Mouse (Mus musculus): ENCODE measurements at regions not wholly inside any gene's neighbourhood (a gene's known extent, or its start where the extent isn't known, plus 50 kb on each side); places are given as distances from the start of the nearest gene placed in this dataset.

GRCm38 (mm10) chr8:103851286-103851685 lies 250.1 kb upstream of the Cdh5 start:
- H3K27me3 ChIP-seq (ENCODE audit: control insufficient read depth, insufficient read depth, low read length, poor library complexity, severe bottlenecking) = no peaks in the 10 kb centered on the region
- no peaks in the 10 kb centered on the region for H3K4me1 ChIP-seq (ENCODE audit: control insufficient read depth, insufficient read depth, low read length)
- no peaks in the 10 kb centered on the region for H3K9me3 ChIP-seq (replicated peaks; ENCODE audit: control insufficient read depth, insufficient read depth, low read length, poor library complexity, severe bottlenecking)
- H3K4me3 ChIP-seq (ENCODE audit: low read depth, low read length) = no peak overlapping the region
- no peak overlapping the region for H3K9ac ChIP-seq (ENCODE audit: low read depth, poor library complexity, severe bottlenecking)
- TF ChIP-seq EP300 (IDR thresholded peaks at IDR 0.05; ENCODE audit: insufficient read depth, low read depth, low read length) (no peak), CTCF (IDR thresholded peaks at IDR 0.05; ENCODE audit: low read depth, low read length) (no peak)
- no peak overlapping the region for H3K27ac ChIP-seq (ENCODE audit: insufficient read depth, low read length)
- H3K36me3 ChIP-seq (ENCODE audit: control insufficient read depth, insufficient read depth, low read length, poor library complexity, severe bottlenecking) = no peaks in the 10 kb centered on the region

- Histone ChIP-seq H3K27me3 (ENCODE audit: control insufficient read depth, insufficient read depth, low read length, poor library complexity, severe bottlenecking) (no peaks in the 10 kb centered on the region), H3K27ac (ENCODE audit: insufficient read depth, low read length) (no peak overlapping the region), H3K4me3 (ENCODE audit: low read depth, low read length) (no peak overlapping the region), H3K36me3 (ENCODE audit: control insufficient read depth, insufficient read depth, low read length, poor library complexity, severe bottlenecking) (no peaks in the 10 kb centered on the region), H3K9me3 (replicated peaks; ENCODE audit: control insufficient read depth, insufficient read depth, low read length, poor library complexity, severe bottlenecking) (no peaks in the 10 kb centered on the region), H3K9ac (ENCODE audit: low read depth, poor library complexity, severe bottlenecking) (no peak overlapping the region), H3K4me1 (ENCODE audit: control insufficient read depth, insufficient read depth, low read length) (no peaks in the 10 kb centered on the region)
- no peak for TF ChIP-seq POLR2A (IDR thresholded peaks at IDR 0.05; ENCODE audit: insufficient read depth, low read length)
- no peak for TF ChIP-seq EP300 (IDR thresholded peaks at IDR 0.05; ENCODE audit: insufficient read depth, low read depth, low read length)
- no peak for TF ChIP-seq CTCF (IDR thresholded peaks at IDR 0.05; ENCODE audit: low read depth, low read length)
Measured at GRCm38 (mm10) chr8:103853048-103853447, 248.4 kb upstream of the Cdh5 start.

GRCm38 (mm10) chr8:103855291-103855690 lies 246.1 kb upstream of the Cdh5 start:
- H3K9me3 ChIP-seq (replicated peaks; ENCODE audit: control insufficient read depth, insufficient read depth, low read length, poor library complexity, severe bottlenecking) = no peaks in the 10 kb centered on the region
- no peak overlapping the region for H3K9ac ChIP-seq (ENCODE audit: low read depth, poor library complexity, severe bottlenecking)
- TF ChIP-seq EP300 (IDR thresholded peaks at IDR 0.05; ENCODE audit: insufficient read depth, low read depth, low read length) (no peak), CTCF (IDR thresholded peaks at IDR 0.05; ENCODE audit: low read depth, low read length) (no peak), POLR2A (IDR thresholded peaks at IDR 0.05; ENCODE audit: insufficient read depth, low read length) (no peak)
- no peaks in the 10 kb centered on the region for H3K4me1 ChIP-seq (ENCODE audit: control insufficient read depth, insufficient read depth, low read length)
- no peak overlapping the region for H3K4me3 ChIP-seq (ENCODE audit: low read depth, low read length)
- H3K27ac ChIP-seq (ENCODE audit: insufficient read depth, low read length) = no peak overlapping the region
- no peaks in the 10 kb centered on the region for H3K36me3 ChIP-seq (ENCODE audit: control insufficient read depth, insufficient read depth, low read length, poor library complexity, severe bottlenecking)
- H3K27me3 ChIP-seq (ENCODE audit: control insufficient read depth, insufficient read depth, low read length, poor library complexity, severe bottlenecking) = no peaks in the 10 kb centered on the region

- Histone ChIP-seq H3K9me3 (replicated peaks; ENCODE audit: control insufficient read depth, insufficient read depth, low read length, poor library complexity, severe bottlenecking) (no peaks in the 10 kb centered on the region), H3K27ac (ENCODE audit: insufficient read depth, low read length) (no peak overlapping the region), H3K4me3 (ENCODE audit: low read depth, low read length) (no peak overlapping the region), H3K27me3 (ENCODE audit: control insufficient read depth, insufficient read depth, low read length, poor library complexity, severe bottlenecking) (no peaks in the 10 kb centered on the region), H3K9ac (ENCODE audit: low read depth, poor library complexity, severe bottlenecking) (no peak overlapping the region), H3K36me3 (ENCODE audit: control insufficient read depth, insufficient read depth, low read length, poor library complexity, severe bottlenecking) (no peaks in the 10 kb centered on the region), H3K4me1 (ENCODE audit: control insufficient read depth, insufficient read depth, low read length) (no peaks in the 10 kb centered on the region)
- TF ChIP-seq EP300 (IDR thresholded peaks at IDR 0.05; ENCODE audit: insufficient read depth, low read depth, low read length) = no peak
- TF ChIP-seq CTCF (IDR thresholded peaks at IDR 0.05; ENCODE audit: low read depth, low read length) = no peak
- no peak for TF ChIP-seq POLR2A (IDR thresholded peaks at IDR 0.05; ENCODE audit: insufficient read depth, low read length)
Measured at GRCm38 (mm10) chr8:103859130-103859529, 242.3 kb upstream of the Cdh5 start.

- no peaks in the 10 kb centered on the region for H3K36me3 ChIP-seq (ENCODE audit: control insufficient read depth, insufficient read depth, low read length, poor library complexity, severe bottlenecking)
- no peak overlapping the region for H3K27ac ChIP-seq (ENCODE audit: insufficient read depth, low read length)
- TF ChIP-seq EP300 (IDR thresholded peaks at IDR 0.05; ENCODE audit: insufficient read depth, low read depth, low read length) (no peak), POLR2A (IDR thresholded peaks at IDR 0.05; ENCODE audit: insufficient read depth, low read length) (no peak), CTCF (IDR thresholded peaks at IDR 0.05; ENCODE audit: low read depth, low read length) (no peak)
Measured at GRCm38 (mm10) chr8:103873598-103874502, 227.6 kb upstream of the Cdh5 start.

GRCm38 (mm10) chr8:103874506-103874905 lies 226.9 kb upstream of the Cdh5 start:
- Histone ChIP-seq H3K9me3 (replicated peaks; ENCODE audit: control insufficient read depth, insufficient read depth, low read length, poor library complexity, severe bottlenecking) (no peaks in the 10 kb centered on the region), H3K36me3 (ENCODE audit: control insufficient read depth, insufficient read depth, low read length, poor library complexity, severe bottlenecking) (no peaks in the 10 kb centered on the region), H3K4me1 (ENCODE audit: control insufficient read depth, insufficient read depth, low read length) (no peaks in the 10 kb centered on the region), H3K4me3 (ENCODE audit: low read depth, low read length) (no peak overlapping the region), H3K27ac (ENCODE audit: insufficient read depth, low read length) (no peak overlapping the region), H3K9ac (ENCODE audit: low read depth, poor library complexity, severe bottlenecking) (no peak overlapping the region), H3K27me3 (ENCODE audit: control insufficient read depth, insufficient read depth, low read length, poor library complexity, severe bottlenecking) (0 out of 2 replicates have a peak, but pooled peaks cover 3% of the 10 kb centered on the region)
- TF ChIP-seq POLR2A (IDR thresholded peaks at IDR 0.05; ENCODE audit: insufficient read depth, low read length) = no peak
- TF ChIP-seq CTCF (IDR thresholded peaks at IDR 0.05; ENCODE audit: low read depth, low read length) = no peak
- no peak for TF ChIP-seq EP300 (IDR thresholded peaks at IDR 0.05; ENCODE audit: insufficient read depth, low read depth, low read length)

More at GRCm38 (mm10) chr8:103873598-103874502, 227.6 kb upstream of the Cdh5 start:
- H3K9me3 ChIP-seq (replicated peaks; ENCODE audit: control insufficient read depth, insufficient read depth, low read length, poor library complexity, severe bottlenecking) = no peaks in the 10 kb centered on the region
- H3K4me3 ChIP-seq (ENCODE audit: low read depth, low read length) = no peak overlapping the region
- H3K27me3 ChIP-seq (ENCODE audit: control insufficient read depth, insufficient read depth, low read length, poor library complexity, severe bottlenecking) = 0 out of 2 replicates have a peak, but pooled peaks cover 3% of the 10 kb centered on the region
- no peaks in the 10 kb centered on the region for H3K4me1 ChIP-seq (ENCODE audit: control insufficient read depth, insufficient read depth, low read length)
- no peak overlapping the region for H3K9ac ChIP-seq (ENCODE audit: low read depth, poor library complexity, severe bottlenecking)
